Mouse (Mus musculus): ENCODE data around the gene Ormdl3.

GRCm38 (mm10) chr11:98543414-98543813, 43.8 kb downstream of the Ormdl3 start:
- no peak for TF ChIP-seq POLR2A (IDR thresholded peaks at IDR 0.05; ENCODE audit: control insufficient read depth in 1 of 2, insufficient read depth in 1 of 2, low read depth in 1 of 2, low read length in 2 of 2, poor library complexity in 1 of 2)
- TF ChIP-seq ZNF384 (IDR thresholded peaks at IDR 0.05; ENCODE audit: low read depth, low read length): no peak
- TF ChIP-seq ZC3H11A (IDR thresholded peaks at IDR 0.05; ENCODE audit: low read depth, low read length): no peak
- TF ChIP-seq GABPA (IDR thresholded peaks at IDR 0.05; ENCODE audit: low read depth, low read length): no peak
- TF ChIP-seq CTCF (IDR thresholded peaks at IDR 0.05 in 2 of 3, conservative IDR thresholded peaks at IDR 0.05 in 1 of 3; ENCODE audit: control insufficient read depth in 1 of 3, insufficient read depth in 1 of 3, low read depth in 2 of 3, low read length in 3 of 3, poor library complexity in 1 of 3, severe bottlenecking in 1 of 3): no peak
- no peak for TF ChIP-seq EP300 (IDR thresholded peaks at IDR 0.05; ENCODE audit: low read depth in 1 of 2, low read length in 2 of 2)
- no peak for TF ChIP-seq MAFK (IDR thresholded peaks at IDR 0.05; ENCODE audit: borderline replicate concordance, low read depth, low read length)
- no peak for TF ChIP-seq CHD2 (IDR thresholded peaks at IDR 0.05; ENCODE audit: low read length)
- TF ChIP-seq MAZ (IDR thresholded peaks at IDR 0.05; ENCODE audit: low read depth, low read length): no peak
- TF ChIP-seq MYC (IDR thresholded peaks at IDR 0.05; ENCODE audit: low read depth, low read length): no peak
- no peak for TF ChIP-seq GATA1 (IDR thresholded peaks at IDR 0.05; ENCODE audit: low read depth, low read length)
- no peak for TF ChIP-seq NRF1 (IDR thresholded peaks at IDR 0.05; ENCODE audit: insufficient read depth, low read depth, low read length, poor library complexity, severe bottlenecking)
- TF ChIP-seq RAD21 (IDR thresholded peaks at IDR 0.05; ENCODE audit: low read depth, low read length): no peak
- no peak for TF ChIP-seq HCFC1 (IDR thresholded peaks at IDR 0.05; ENCODE audit: low read depth, low read length)

All from MEL (cell line).